Mouse (Mus musculus) forebrain, embryonic 15.5 days (tissue): ENCODE measurements around the gene Gtf2h5. TPM values are rescaled to one million over a fixed set of nuclear protein-coding genes. Genes with fewer than 3 reads are reported as not detected.
A peak's percentile ranks its signal among the peaks of the same experiment; 100 is the strongest.

ENCODE experiments used
- ATAC-seq: fragments of 200-750 bp; cut with Nextera tagmentation; replicated peaks from 2 replicates; pipeline ENCODE4 v1.8.0; 2017; ENCODE audit warnings: mild to moderate bottlenecking, moderate TSS enrichment, moderate library complexity
- H3K27ac ChIP-seq: fragments of 300-500 bp; sonication (generic); replicated peaks from 2 replicates; pipeline ENCODE4 v1.5.1; 2015; ENCODE audit warnings: mild to moderate bottlenecking, inconsistent platforms
- H3K27me3 ChIP-seq: fragments of 300-500 bp; sonication (generic); 2 replicates; pipeline ENCODE4 v1.6.1; 2015; ENCODE audit warnings: inconsistent platforms
- H3K36me3 ChIP-seq: fragments of 300-500 bp; sonication (generic); 2 replicates; pipeline ENCODE4 v1.6.1; 2015; ENCODE audit warnings: mild to moderate bottlenecking, inconsistent platforms
- H3K4me1 ChIP-seq: fragments of 300-500 bp; sonication (generic); 2 replicates; pipeline ENCODE4 v1.6.1; 2015; ENCODE audit warnings: inconsistent platforms
- H3K4me2 ChIP-seq: fragments of 300-500 bp; sonication (generic); replicated peaks from 2 replicates; pipeline ENCODE4 v1.6.1; 2015; ENCODE audit warnings: mild to moderate bottlenecking, inconsistent platforms
- H3K4me3 ChIP-seq: fragments of 300-500 bp; sonication (generic); 2 replicates; pipeline ENCODE4 v1.5.1; 2015; ENCODE audit warnings: mild to moderate bottlenecking, inconsistent platforms
- H3K9ac ChIP-seq: fragments of 300-500 bp; sonication (generic); replicated peaks from 2 replicates; pipeline ENCODE4 v1.6.1; 2015; ENCODE audit warnings: mild to moderate bottlenecking, inconsistent platforms
- H3K9me3 ChIP-seq: fragments of 300-500 bp; sonication (generic); 2 replicates; pipeline ENCODE4 v1.6.1; 2016; ENCODE audit warnings: inconsistent platforms
- WGBS: fragments of 180-500 bp; shearing (Covaris S2); methylation state at CpG from one replicate; pipeline ENCODE4 v1.1.7; 2015; ENCODE audit warnings: mixed read lengths; 5-methylcytosine and 5-hydroxymethylcytosine counted together
- polyA plus RNA-seq: library from polyadenylated mRNA; unstranded; fragments of >200 nt; fragmentation: Nextera tagmentation; extraction: Ambion mirVana; gene quantifications from 2 replicates; pipeline ENCODE4 v1.2.1, GENCODE M21; 2015

The Gtf2h5 gene
- polyA plus RNA-seq, result 209 and 214 TPM in 2 replicates

DNA sequence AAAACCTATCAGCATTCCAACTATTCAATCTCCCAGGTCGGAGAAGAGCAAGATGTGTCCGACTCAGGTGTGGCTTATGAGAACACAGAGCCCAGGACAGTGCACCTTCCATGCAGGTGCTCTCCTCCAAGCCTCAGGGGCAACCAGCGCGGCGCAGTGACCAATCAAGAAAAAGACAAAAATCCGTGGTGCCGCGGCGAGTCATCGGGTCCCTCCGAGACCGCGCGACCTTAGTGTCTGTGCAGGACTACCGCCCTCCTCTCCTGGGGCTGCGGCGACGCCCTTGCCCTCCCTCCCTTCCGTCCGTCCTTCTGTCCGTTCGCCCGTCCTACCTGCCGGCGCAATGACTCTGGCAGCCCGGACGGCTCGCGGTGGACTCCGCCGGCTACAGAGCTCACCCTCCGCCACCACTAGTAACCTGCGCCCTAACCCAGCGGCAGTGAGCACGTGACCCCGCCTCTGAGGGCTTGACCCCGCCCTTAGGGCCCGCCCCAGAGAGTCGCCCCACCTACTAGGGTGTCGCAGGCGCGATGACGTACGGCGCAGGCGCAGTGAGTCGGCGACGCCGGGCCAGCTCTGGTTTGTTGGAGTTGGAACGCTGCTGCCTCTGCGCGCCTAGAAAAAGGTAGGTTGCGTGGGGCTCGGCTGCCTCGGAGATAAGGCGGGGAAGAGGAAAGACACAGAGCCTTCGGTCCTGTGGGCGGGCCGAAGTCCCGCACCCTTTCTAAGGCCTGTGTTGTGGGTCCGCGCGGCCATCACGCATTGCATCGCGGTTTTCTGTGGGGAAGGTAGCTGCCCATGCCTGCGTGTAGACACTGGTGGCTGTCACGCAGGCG, at the start of gene Gtf2h5, which contains the start of gene Serac1:
Gtf2h5 (plus strand) TSS at position 500 of the 836 bp plus-strand sequence.
Serac1 (minus strand) TSS at position 455 of the 836 bp plus-strand sequence.
- no peaks in the 10 kb centered on the region for H3K27me3 ChIP-seq
- WGBS, result under 1% methylated on average over 69 of the region's 70 CpGs
- H3K4me3 ChIP-seq, result peak within 1 kb of the TSS; percentile 97
- H3K27ac ChIP-seq, result peak within 1 kb of the TSS; percentile 90
- no peaks in the 10 kb centered on the region for H3K9me3 ChIP-seq
- peaks cover 7% of the 10 kb centered on the region; the same call in 1 of the 2 replicates for H3K36me3 ChIP-seq
- peak within 1 kb of the TSS; percentile 83 for H3K4me2 ChIP-seq
- peak; percentile 94 for ATAC-seq
- H3K4me1 ChIP-seq, result peaks cover 36% of the 10 kb centered on the region
- peak within 1 kb of the TSS; percentile 80 for H3K9ac ChIP-seq

GRCm38 (mm10) chr17:6035661-6036060, 43.9 kb upstream of the Gtf2h5 start:
- 38% methylated on average over 8 of the region's 8 CpGs for WGBS
- Histone ChIP-seq H3K4me3 (no peak overlapping the region), H3K4me2 (no peak overlapping the region), H3K4me1 (no peaks in the 10 kb centered on the region), H3K27me3 (no peaks in the 10 kb centered on the region), H3K9ac (no peak overlapping the region), H3K9me3 (no peaks in the 10 kb centered on the region), H3K36me3 (no peaks in the 10 kb centered on the region), H3K27ac (no peak overlapping the region)
- no peak for ATAC-seq

- no peak for ATAC-seq
- no peaks in the 10 kb centered on the region for H3K36me3 ChIP-seq
- 87% methylated on average over 8 of the region's 8 CpGs for WGBS
- no peaks in the 10 kb centered on the region for H3K9me3 ChIP-seq
- no peaks in the 10 kb centered on the region for H3K27me3 ChIP-seq
- H3K4me2 ChIP-seq, result no peak overlapping the region
- H3K4me3 ChIP-seq, result no peak overlapping the region
- no peaks in the 10 kb centered on the region for H3K4me1 ChIP-seq
- H3K9ac ChIP-seq, result no peak overlapping the region
- H3K27ac ChIP-seq, result no peak overlapping the region
Observed at GRCm38 (mm10) chr17:6036458-6036857, 43.1 kb upstream of the Gtf2h5 start.

DNA sequence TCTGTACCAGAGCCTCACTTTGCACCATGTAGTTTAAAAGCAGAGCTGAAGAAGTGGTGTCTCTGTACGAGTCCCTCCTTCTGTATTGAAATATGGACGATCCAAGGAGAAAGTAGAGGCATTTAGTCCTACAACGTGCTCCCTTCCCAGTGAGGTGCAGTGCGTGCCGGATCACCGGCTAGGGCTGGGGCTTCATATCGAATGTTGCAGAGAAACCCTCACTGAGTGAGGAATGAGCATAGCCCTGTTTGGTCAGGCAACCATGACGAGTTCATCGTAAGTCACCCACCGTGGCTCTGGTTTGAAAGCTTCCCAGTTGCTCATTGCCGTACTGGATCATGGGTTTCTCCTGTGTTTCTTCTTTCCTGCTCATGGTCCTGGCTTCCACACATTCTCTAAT, 42.7 kb upstream of the Gtf2h5 start:
- WGBS, result 93% methylated on average over 11 of the region's 11 CpGs
- no peak overlapping the region for H3K9ac ChIP-seq
- no peak for ATAC-seq
- H3K9me3 ChIP-seq, result no peaks in the 10 kb centered on the region
- H3K4me1 ChIP-seq, result no peaks in the 10 kb centered on the region
- no peak overlapping the region for H3K4me2 ChIP-seq
- 0 out of 2 replicates have a peak, but pooled peaks cover under 1% of the 10 kb centered on the region for H3K36me3 ChIP-seq
- no peak overlapping the region for H3K27ac ChIP-seq
- no peaks in the 10 kb centered on the region for H3K27me3 ChIP-seq
- no peak overlapping the region for H3K4me3 ChIP-seq

GRCm38 (mm10) chr17:6037507-6037906, 42.1 kb upstream of the Gtf2h5 start:
- WGBS, result 85% methylated on average over 10 of the region's 10 CpGs
- no peak overlapping the region for H3K9ac ChIP-seq
- no peak for ATAC-seq

DNA sequence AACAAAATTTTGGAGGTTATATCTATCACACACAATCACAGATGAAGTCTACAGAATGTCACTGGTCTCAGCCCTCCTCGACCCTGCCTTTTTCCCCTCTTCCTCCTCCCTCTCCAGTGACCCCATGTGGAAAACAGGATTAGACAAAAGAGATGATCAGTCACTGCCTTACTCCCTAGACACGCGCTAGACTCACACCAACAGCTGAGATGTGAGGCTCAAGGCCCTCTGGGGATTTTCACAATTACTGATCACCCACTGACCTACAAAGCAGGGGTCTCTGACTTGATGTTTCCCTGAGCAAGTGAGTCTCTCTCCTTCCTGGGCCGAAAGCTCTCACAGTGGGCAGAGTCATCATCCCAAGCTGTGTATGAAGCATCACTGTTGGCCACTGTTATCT, 26.8 kb upstream of the Gtf2h5 start:
- H3K27me3 ChIP-seq, result no peaks in the 10 kb centered on the region
- WGBS, result 44% methylated on average over 4 of the region's 4 CpGs
- no peak overlapping the region for H3K4me3 ChIP-seq
- H3K9me3 ChIP-seq, result no peaks in the 10 kb centered on the region
- ATAC-seq, result no peak
- H3K4me1 ChIP-seq, result no peaks in the 10 kb centered on the region
- H3K9ac ChIP-seq, result no peak overlapping the region
- peaks cover 27% of the 10 kb centered on the region for H3K36me3 ChIP-seq
- H3K27ac ChIP-seq, result no peak overlapping the region
- no peak overlapping the region for H3K4me2 ChIP-seq

More at GRCm38 (mm10) chr17:6037507-6037906, 42.1 kb upstream of the Gtf2h5 start:
- H3K27ac ChIP-seq, result no peak overlapping the region
- H3K9me3 ChIP-seq, result no peaks in the 10 kb centered on the region
- peaks cover 7% of the 10 kb centered on the region; the same call in 1 of the 2 replicates for H3K36me3 ChIP-seq
- no peaks in the 10 kb centered on the region for H3K4me1 ChIP-seq
- no peaks in the 10 kb centered on the region for H3K27me3 ChIP-seq
- no peak overlapping the region for H3K4me3 ChIP-seq
- H3K4me2 ChIP-seq, result no peak overlapping the region

- Histone ChIP-seq H3K4me1 (no peaks in the 10 kb centered on the region), H3K9ac (no peak overlapping the region), H3K36me3 (peaks cover 17% of the 10 kb centered on the region), H3K9me3 (no peaks in the 10 kb centered on the region), H3K4me2 (no peak overlapping the region), H3K27me3 (no peaks in the 10 kb centered on the region), H3K4me3 (no peak overlapping the region), H3K27ac (no peak overlapping the region)
- no peak for ATAC-seq
- WGBS, result 23% methylated on average over 5 of the region's 5 CpGs
Observed at GRCm38 (mm10) chr17:6054934-6055355, 24.6 kb upstream of the Gtf2h5 start.

DNA sequence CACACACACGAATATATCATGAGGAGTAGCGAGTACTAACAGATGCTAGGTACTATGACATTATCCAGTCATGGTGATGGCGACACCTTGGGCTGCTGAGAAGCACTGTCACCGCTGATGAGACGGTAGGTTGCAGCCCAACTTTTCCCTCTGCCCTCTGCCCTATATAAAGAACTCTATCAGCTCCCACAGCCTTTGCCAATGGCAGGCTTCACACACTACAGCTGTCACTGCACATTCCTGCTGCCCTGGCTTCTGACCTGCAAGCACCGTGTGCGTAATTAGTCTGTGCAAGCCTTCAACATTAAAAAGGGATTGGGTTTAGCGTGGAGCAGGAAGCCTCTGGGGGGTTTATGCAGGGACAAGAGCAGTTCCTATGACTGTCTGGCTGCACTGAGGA, 16.8 kb upstream of the Gtf2h5 start:
- H3K36me3 ChIP-seq, result peaks cover 46% of the 10 kb centered on the region
- H3K9me3 ChIP-seq, result no peaks in the 10 kb centered on the region
- H3K4me2 ChIP-seq, result no peak overlapping the region
- H3K4me1 ChIP-seq, result no peaks in the 10 kb centered on the region
- H3K9ac ChIP-seq, result no peak overlapping the region
- ATAC-seq, result no peak
- no peak overlapping the region for H3K4me3 ChIP-seq
- 93% methylated on average over 8 of the region's 8 CpGs for WGBS
- no peak overlapping the region for H3K27ac ChIP-seq
- no peaks in the 10 kb centered on the region for H3K27me3 ChIP-seq

DNA sequence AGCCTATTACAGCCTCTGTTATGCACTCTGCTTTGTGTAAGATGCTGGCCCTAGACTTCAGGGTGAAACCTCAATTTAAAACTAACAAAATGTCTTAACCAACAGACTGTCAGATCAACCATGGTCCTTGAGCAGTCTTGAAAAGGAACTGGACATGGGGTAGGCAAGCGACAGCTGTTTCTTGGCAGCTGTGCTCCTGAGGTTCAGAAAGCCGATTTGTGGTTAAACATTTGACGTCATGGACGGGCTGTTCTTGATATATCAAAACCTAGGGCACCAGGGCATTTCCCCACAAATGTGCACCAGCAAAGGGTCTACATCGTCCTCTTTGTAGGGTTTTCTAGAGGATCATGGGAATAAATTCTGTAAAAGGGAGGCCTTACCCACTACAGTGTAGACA, 16.1 kb upstream of the Gtf2h5 start:
- H3K36me3 ChIP-seq, result peaks cover 43% of the 10 kb centered on the region
- ATAC-seq, result no peak
- H3K27me3 ChIP-seq, result no peaks in the 10 kb centered on the region
- WGBS, result 94% methylated on average over 5 of the region's 5 CpGs
- H3K4me1 ChIP-seq, result no peaks in the 10 kb centered on the region
- H3K9ac ChIP-seq, result no peak overlapping the region
- H3K27ac ChIP-seq, result no peak overlapping the region
- no peaks in the 10 kb centered on the region for H3K9me3 ChIP-seq
- no peak overlapping the region for H3K4me2 ChIP-seq
- no peak overlapping the region for H3K4me3 ChIP-seq

DNA sequence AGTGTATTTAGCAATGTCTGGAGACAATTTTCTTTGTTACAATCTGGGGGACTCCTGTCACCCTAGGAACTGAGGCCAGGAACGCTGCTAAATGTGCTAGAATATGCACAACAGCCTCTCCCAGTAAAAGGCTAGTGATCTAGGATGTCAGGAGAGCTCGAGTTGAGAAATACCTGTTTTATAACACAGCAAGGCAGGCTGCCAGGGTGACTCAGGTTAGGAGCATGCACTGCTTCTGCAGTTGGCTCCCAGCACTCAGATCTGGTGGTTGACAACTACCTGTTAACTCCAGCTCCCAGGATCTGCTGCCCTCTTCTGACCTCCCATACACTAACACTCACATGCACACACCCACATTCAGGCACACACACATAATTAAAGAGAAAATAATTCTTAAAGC, 13.6 kb upstream of the Gtf2h5 start:
- no peak overlapping the region for H3K4me3 ChIP-seq
- 96% methylated on average over 2 of the region's 2 CpGs for WGBS
- no peak overlapping the region for H3K27ac ChIP-seq
- H3K4me1 ChIP-seq, result no peaks in the 10 kb centered on the region
- no peak overlapping the region for H3K9ac ChIP-seq
- ATAC-seq, result no peak
- no peaks in the 10 kb centered on the region for H3K27me3 ChIP-seq
- H3K36me3 ChIP-seq, result peaks cover 51% of the 10 kb centered on the region
- no peak overlapping the region for H3K4me2 ChIP-seq
- no peaks in the 10 kb centered on the region for H3K9me3 ChIP-seq

DNA sequence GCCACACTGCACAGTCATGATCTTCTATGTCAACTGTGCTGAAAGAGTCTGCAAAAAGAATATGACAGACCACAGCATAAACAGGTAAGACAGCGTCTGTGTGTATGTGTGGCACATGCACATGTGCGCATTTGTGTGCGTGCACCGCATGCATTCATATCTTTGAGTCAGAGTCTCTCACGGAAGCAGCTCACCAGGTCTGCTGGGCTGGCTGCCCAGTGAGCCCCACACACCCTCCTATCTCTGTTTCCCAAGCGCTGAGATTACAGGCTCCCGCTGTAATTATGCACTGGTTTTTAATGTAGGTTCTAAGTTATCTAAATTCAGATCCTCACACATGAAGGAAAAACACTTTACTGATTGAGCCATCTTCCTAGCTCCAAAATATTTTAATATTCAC, 12.0 kb upstream of the Gtf2h5 start:
- no peak for ATAC-seq
- H3K36me3 ChIP-seq, result peaks cover 59% of the 10 kb centered on the region
- no peaks in the 10 kb centered on the region for H3K27me3 ChIP-seq
- no peaks in the 10 kb centered on the region for H3K9me3 ChIP-seq
- no peak overlapping the region for H3K4me2 ChIP-seq
- H3K4me3 ChIP-seq, result no peak overlapping the region
- WGBS, result 94% methylated on average over 7 of the region's 7 CpGs
- H3K9ac ChIP-seq, result no peak overlapping the region
- H3K4me1 ChIP-seq, result no peaks in the 10 kb centered on the region
- H3K27ac ChIP-seq, result no peak overlapping the region

DNA sequence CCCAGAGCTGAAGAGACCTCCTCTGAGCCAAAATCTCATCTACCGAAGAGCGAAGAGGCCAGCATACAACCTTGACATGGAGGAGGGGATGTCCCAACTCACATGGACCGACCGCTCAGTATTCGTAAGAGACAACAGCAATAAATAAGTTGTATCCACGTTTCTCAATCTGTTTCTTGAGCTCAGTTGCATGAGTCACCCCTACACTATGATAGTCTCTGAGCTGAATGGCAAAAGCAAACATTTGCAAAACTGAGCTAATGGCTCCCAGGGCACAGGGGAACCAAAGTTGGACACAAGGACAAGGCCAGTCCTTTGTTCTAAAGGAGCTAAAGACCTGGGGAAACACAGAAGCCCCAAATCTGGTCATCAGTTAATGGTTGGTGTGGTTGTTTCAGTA, 9.7 kb upstream of the Gtf2h5 start:
- Histone ChIP-seq H3K36me3 (peaks cover 53% of the 10 kb centered on the region), H3K27me3 (no peaks in the 10 kb centered on the region), H3K4me2 (no peak overlapping the region), H3K4me3 (no peak overlapping the region), H3K9ac (no peak overlapping the region), H3K4me1 (no peaks in the 10 kb centered on the region), H3K9me3 (no peaks in the 10 kb centered on the region), H3K27ac (no peak overlapping the region)
- 92% methylated on average over 6 of the region's 6 CpGs for WGBS
- ATAC-seq, result no peak
